Mouse (Mus musculus) T-cell, adult 2 months (primary cell): ENCODE data around the gene Opa3.

Source experiments
- DNase-seq: peaks from one replicate; pipeline ENCODE4 v3.0.0; 2022; ENCODE audit warnings: low spot score

The Opa3 gene

GRCm38 (mm10) chr7:19227883-19228792 lies at the start of gene Opa3:
TSS of gene Opa3 (plus strand) at chr7:19228334.
- peak; percentile 99 for DNase-seq

GRCm38 (mm10) chr7:19178443-19179092 lies 49.6 kb upstream of the Opa3 start:
- DNase-seq: peak; percentile 75

- DNase-seq: peak; percentile 66
Observed at GRCm38 (mm10) chr7:19179173-19179572, 49.0 kb upstream of the Opa3 start.

GRCm38 (mm10) chr7:19179936-19180335 lies 48.2 kb upstream of the Opa3 start:
- DNase-seq: no peak

GRCm38 (mm10) chr7:19180862-19181429 lies 47.2 kb upstream of the Opa3 start:
- DNase-seq: no peak

- DNase-seq: no peak
Observed at GRCm38 (mm10) chr7:19184250-19184649, 43.9 kb upstream of the Opa3 start.

- no peak for DNase-seq
Observed at GRCm38 (mm10) chr7:19184758-19185157, 43.4 kb upstream of the Opa3 start.

- no peak for DNase-seq
Observed at GRCm38 (mm10) chr7:19194676-19195075, 33.5 kb upstream of the Opa3 start.

- peak; percentile 48 for DNase-seq
Observed at GRCm38 (mm10) chr7:19196676-19197075, 31.5 kb upstream of the Opa3 start.

GRCm38 (mm10) chr7:19197985-19198384 lies 30.1 kb upstream of the Opa3 start:
- DNase-seq: peak; percentile 42

- DNase-seq: no peak
Observed at GRCm38 (mm10) chr7:19201660-19202059, 26.5 kb upstream of the Opa3 start.

GRCm38 (mm10) chr7:19202065-19202850 lies 25.9 kb upstream of the Opa3 start:
- no peak for DNase-seq

- DNase-seq: no peak
Observed at GRCm38 (mm10) chr7:19208201-19208910, 19.8 kb upstream of the Opa3 start.

- DNase-seq: no peak
Observed at GRCm38 (mm10) chr7:19208944-19209472, 19.1 kb upstream of the Opa3 start.

- DNase-seq: no peak
Observed at GRCm38 (mm10) chr7:19209494-19209893, 18.6 kb upstream of the Opa3 start.

GRCm38 (mm10) chr7:19210010-19210409 lies 18.1 kb upstream of the Opa3 start:
- no peak for DNase-seq

GRCm38 (mm10) chr7:19211041-19211675 lies 17.0 kb upstream of the Opa3 start:
- no peak for DNase-seq

- no peak for DNase-seq
Observed at GRCm38 (mm10) chr7:19211996-19212755, 16.0 kb upstream of the Opa3 start, which contains the start of gene Gpr4. TSS of gene Gpr4 (plus strand) at chr7:19212538.

GRCm38 (mm10) chr7:19213385-19213784 lies 14.7 kb upstream of the Opa3 start:
- no peak for DNase-seq

GRCm38 (mm10) chr7:19214369-19214768 lies 13.8 kb upstream of the Opa3 start:
- DNase-seq: no peak
